Mouse (Mus musculus): ENCODE results near the gene Socs2. TPM values are rescaled to one million over a fixed set of nuclear protein-coding genes. Genes with fewer than 3 reads are reported as not detected.

The Socs2 gene
- polyA plus RNA-seq, 1 experiment from 2014 or later: 141 TPM

DNA sequence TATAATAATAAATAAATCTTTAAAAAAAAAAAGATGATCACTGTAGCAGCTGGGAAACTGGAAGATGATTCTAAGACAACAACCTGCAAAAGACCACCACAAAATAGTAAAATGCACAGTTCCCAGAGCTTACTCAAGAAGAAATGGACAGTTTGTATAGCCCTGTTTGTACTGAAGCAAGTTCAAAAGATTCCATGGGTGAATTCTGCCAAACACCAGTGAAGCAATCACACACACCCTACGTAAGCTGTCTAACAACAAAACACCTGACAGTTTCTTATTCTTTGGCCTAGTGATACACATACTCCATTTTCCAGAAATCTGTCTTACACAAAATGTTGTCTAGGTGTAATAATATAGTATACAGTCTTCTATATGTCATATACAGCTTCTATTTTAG, 12.1 kb upstream of the Socs2 start:
- Histone ChIP-seq H3K27ac (ENCODE audit: low read depth, low read length) (no peak overlapping the region), H3K4me2 (ENCODE audit: low read depth, low read length) (no peak overlapping the region), H3K4me3 (ENCODE audit: low read depth, low read length) (no peak overlapping the region), H3K9ac (replicated peaks; ENCODE audit: low read depth, low read length) (no peak overlapping the region), H3K9me3 (ENCODE audit: control insufficient read depth, low read length) (no peaks in the 10 kb centered on the region), H3K4me1 (ENCODE audit: control insufficient read depth, insufficient read depth, low read length) (no peaks in the 10 kb centered on the region), H3K36me3 (ENCODE audit: control insufficient read depth, insufficient read depth, low read length) (no peaks in the 10 kb centered on the region), H3K27me3 (ENCODE audit: control insufficient read depth, insufficient read depth, low read length) (no peaks in the 10 kb centered on the region)
- no peak for ATAC-seq (ENCODE audit: low read depth)
- 97% methylated on average over 1 of the region's 1 CpGs for WGBS

DNA sequence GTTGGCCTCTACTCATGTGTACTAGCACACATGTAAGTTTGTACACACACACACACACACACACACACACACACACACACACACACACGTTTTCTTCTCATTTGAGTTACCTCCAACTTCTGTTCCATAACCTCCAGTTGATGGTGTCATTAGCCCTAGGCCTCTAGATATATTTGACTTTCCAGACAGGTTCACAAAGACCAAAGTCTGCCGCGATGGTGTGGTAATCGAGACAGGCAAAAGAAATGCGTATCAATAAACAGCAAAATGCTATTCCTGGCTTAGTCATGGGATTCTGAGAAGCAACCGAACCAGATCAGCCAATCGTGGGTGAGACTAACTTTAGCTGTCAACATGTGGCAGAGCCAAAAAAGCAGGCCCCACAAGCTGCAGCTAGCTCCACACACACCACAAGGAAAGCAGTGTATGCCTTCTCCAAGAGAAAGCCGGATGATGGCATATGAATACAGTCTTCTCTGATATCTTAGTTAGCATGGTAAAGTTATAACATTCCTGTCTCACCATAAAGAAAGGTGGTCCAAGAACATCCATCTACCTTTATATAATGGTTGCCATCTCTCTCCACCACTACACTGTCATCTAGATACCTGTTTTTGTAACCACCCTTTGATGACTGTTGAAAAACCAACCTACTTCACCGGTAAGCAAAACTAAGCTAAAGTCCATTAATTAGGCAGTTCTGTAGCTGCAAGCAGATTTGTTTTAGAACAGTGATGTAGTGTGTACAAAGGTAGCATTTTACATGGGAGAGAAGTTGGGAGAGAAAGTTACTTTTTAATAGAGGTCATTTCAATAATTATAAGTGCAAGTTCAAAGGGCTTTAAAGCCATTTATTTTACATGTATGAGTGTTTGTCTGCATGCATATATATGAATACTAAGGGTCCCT, 9.5 kb upstream of the Socs2 start:
- H3K4me3 ChIP-seq (ENCODE audit: low read depth, low read length): no peak overlapping the region
- no peaks in the 10 kb centered on the region for H3K36me3 ChIP-seq (ENCODE audit: control insufficient read depth, insufficient read depth, low read length)
- H3K27ac ChIP-seq (ENCODE audit: low read depth, low read length): no peak overlapping the region
- H3K9me3 ChIP-seq (ENCODE audit: control insufficient read depth, low read length): no peaks in the 10 kb centered on the region
- no peaks in the 10 kb centered on the region for H3K4me1 ChIP-seq (ENCODE audit: control insufficient read depth, insufficient read depth, low read length)
- no peaks in the 10 kb centered on the region for H3K27me3 ChIP-seq (ENCODE audit: control insufficient read depth, insufficient read depth, low read length)
- no peak overlapping the region for H3K9ac ChIP-seq (replicated peaks; ENCODE audit: low read depth, low read length)
- WGBS: 92% methylated on average over 9 of the region's 9 CpGs
- no peak for ATAC-seq (ENCODE audit: low read depth)
- no peak overlapping the region for H3K4me2 ChIP-seq (ENCODE audit: low read depth, low read length)

DNA sequence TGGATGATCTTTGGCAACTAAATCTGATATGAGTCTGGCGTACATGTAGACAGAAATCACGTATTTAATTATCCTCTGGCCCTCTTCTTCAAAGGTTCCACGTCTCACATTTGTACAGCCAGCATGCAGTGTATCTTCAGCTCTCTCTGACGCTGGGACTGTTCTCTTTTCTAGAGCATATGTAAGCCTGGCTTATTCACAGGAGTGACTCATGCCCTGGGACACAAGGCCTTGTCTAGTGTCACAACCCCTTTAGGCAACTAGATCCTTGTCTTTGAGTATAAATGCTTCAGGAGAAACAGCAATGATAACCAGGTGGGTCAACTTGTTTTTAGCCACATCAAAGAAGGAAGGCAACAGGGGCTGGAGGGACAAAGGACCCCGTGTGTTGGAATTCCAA, 5.7 kb upstream of the Socs2 start:
- ATAC-seq (ENCODE audit: low read depth): no peak
- H3K9ac ChIP-seq (replicated peaks; ENCODE audit: low read depth, low read length): no peak overlapping the region
- H3K4me3 ChIP-seq (ENCODE audit: low read depth, low read length): no peak overlapping the region
- H3K36me3 ChIP-seq (ENCODE audit: control insufficient read depth, insufficient read depth, low read length): no peaks in the 10 kb centered on the region
- no peaks in the 10 kb centered on the region for H3K27me3 ChIP-seq (ENCODE audit: control insufficient read depth, insufficient read depth, low read length)
- no peak overlapping the region for H3K4me2 ChIP-seq (ENCODE audit: low read depth, low read length)
- no peak overlapping the region for H3K27ac ChIP-seq (ENCODE audit: low read depth, low read length)
- no peaks in the 10 kb centered on the region for H3K4me1 ChIP-seq (ENCODE audit: control insufficient read depth, insufficient read depth, low read length)
- WGBS: 92% methylated on average over 5 of the region's 5 CpGs
- no peaks in the 10 kb centered on the region for H3K9me3 ChIP-seq (ENCODE audit: control insufficient read depth, low read length)

GRCm38 (mm10) chr10:95420284-95420683, 3.3 kb upstream of the Socs2 start:
- H3K36me3 ChIP-seq (ENCODE audit: control insufficient read depth, insufficient read depth, low read length): no peaks in the 10 kb centered on the region
- no peak overlapping the region for H3K9ac ChIP-seq (replicated peaks; ENCODE audit: low read depth, low read length)
- 74% methylated on average over 10 of the region's 10 CpGs for WGBS
- no peaks in the 10 kb centered on the region for H3K9me3 ChIP-seq (ENCODE audit: control insufficient read depth, low read length)
- no peak overlapping the region for H3K27ac ChIP-seq (ENCODE audit: low read depth, low read length)
- no peaks in the 10 kb centered on the region for H3K27me3 ChIP-seq (ENCODE audit: control insufficient read depth, insufficient read depth, low read length)
- 0 out of 2 replicates have a peak, but pooled peaks cover 4% of the 10 kb centered on the region for H3K4me1 ChIP-seq (ENCODE audit: control insufficient read depth, insufficient read depth, low read length)
- ATAC-seq (ENCODE audit: low read depth): no peak
- H3K4me2 ChIP-seq (ENCODE audit: low read depth, low read length): no peak overlapping the region
- no peak overlapping the region for H3K4me3 ChIP-seq (ENCODE audit: low read depth, low read length)

- H3K27ac ChIP-seq (ENCODE audit: low read depth, low read length): no peak overlapping the region
- no peak for ATAC-seq (ENCODE audit: low read depth)
- no peaks in the 10 kb centered on the region for H3K36me3 ChIP-seq (ENCODE audit: control insufficient read depth, insufficient read depth, low read length)
- no peak overlapping the region for H3K9ac ChIP-seq (replicated peaks; ENCODE audit: low read depth, low read length)
- no peak overlapping the region for H3K4me2 ChIP-seq (ENCODE audit: low read depth, low read length)
- H3K27me3 ChIP-seq (ENCODE audit: control insufficient read depth, insufficient read depth, low read length): no peaks in the 10 kb centered on the region
- H3K4me1 ChIP-seq (ENCODE audit: control insufficient read depth, insufficient read depth, low read length): 0 out of 2 replicates have a peak, but pooled peaks cover 4% of the 10 kb centered on the region
- 94% methylated on average over 3 of the region's 3 CpGs for WGBS
- no peak overlapping the region for H3K4me3 ChIP-seq (ENCODE audit: low read depth, low read length)
- H3K9me3 ChIP-seq (ENCODE audit: control insufficient read depth, low read length): no peaks in the 10 kb centered on the region
Observed at GRCm38 (mm10) chr10:95419726-95420125, 2.7 kb upstream of the Socs2 start.

DNA sequence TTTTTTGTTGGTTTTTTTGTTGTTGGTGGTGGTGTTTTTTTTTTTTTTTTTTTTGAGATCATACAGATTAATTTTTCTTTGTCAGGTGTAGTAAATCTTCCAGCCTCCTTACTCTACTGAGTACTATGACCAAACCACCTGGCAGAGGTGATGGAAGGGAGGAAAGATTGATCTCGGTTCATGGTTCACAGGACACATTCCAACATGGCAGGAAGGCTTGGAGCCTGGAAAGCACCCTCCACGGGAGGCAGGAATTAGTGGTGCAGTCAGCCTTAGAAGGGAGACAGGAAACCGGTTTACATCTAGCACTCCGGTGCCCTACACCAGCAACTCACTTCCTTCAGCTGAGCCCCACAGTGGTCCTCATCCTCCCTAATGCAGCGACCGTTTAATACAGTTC, 1.7 kb upstream of the Socs2 start:
- no peak overlapping the region for H3K27ac ChIP-seq (ENCODE audit: low read depth, low read length)
- WGBS: 66% methylated on average over 6 of the region's 6 CpGs
- H3K27me3 ChIP-seq (ENCODE audit: control insufficient read depth, insufficient read depth, low read length): no peaks in the 10 kb centered on the region
- H3K9me3 ChIP-seq (ENCODE audit: control insufficient read depth, low read length): no peaks in the 10 kb centered on the region
- H3K4me2 ChIP-seq (ENCODE audit: low read depth, low read length): no peak overlapping the region
- no peak for ATAC-seq (ENCODE audit: low read depth)
- peaks cover 11% of the 10 kb centered on the region; the same call in 1 of the 2 replicates for H3K4me1 ChIP-seq (ENCODE audit: control insufficient read depth, insufficient read depth, low read length)
- no peak overlapping the region for H3K9ac ChIP-seq (replicated peaks; ENCODE audit: low read depth, low read length)
- H3K36me3 ChIP-seq (ENCODE audit: control insufficient read depth, insufficient read depth, low read length): no peaks in the 10 kb centered on the region
- no peak overlapping the region for H3K4me3 ChIP-seq (ENCODE audit: low read depth, low read length)

DNA sequence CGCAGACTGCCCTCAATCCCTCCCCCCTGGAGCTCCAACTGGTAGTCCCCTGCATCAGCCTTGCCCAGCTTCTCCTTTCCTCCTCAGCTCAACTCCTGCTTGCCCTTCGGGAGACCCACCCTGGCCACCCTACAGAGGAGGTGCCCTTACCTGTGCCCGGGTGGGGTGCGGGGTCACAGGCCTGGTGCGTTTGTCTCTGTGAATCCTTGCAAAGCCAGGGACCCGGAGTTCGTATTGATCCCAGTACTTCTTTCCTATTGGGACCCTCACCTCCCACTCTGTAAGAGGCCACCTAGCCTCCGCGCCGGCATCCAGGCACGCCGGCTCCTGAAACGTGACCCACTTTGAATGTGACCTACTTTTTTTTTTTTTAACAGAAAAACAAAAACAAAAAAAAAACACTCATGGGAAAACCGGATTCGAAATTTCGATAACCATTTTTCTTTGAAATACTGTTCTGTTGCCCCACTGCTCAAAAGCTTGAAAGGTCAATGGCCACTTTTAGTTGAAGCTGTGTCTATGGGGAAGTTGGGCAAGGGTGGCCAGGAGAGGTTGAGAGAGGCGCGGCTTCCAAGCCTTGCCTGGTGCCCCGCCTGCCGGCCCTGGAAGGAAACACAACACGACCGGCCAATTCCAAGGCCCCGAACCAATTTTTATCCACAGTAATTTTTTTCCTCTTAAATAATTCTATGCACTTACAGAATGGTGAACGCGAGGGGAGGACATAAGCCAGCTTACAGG, 686 bp upstream of the Socs2 start:
- peak overlapping the region; percentile 77 for H3K4me2 ChIP-seq (ENCODE audit: low read depth, low read length)
- WGBS: under 1% methylated on average over 25 of the region's 25 CpGs
- peak; percentile 7 for ATAC-seq (ENCODE audit: low read depth)
- no peaks in the 10 kb centered on the region for H3K36me3 ChIP-seq (ENCODE audit: control insufficient read depth, insufficient read depth, low read length)
- H3K4me3 ChIP-seq (ENCODE audit: low read depth, low read length): peak overlapping the region; percentile 84
- H3K9me3 ChIP-seq (ENCODE audit: control insufficient read depth, low read length): no peaks in the 10 kb centered on the region
- H3K4me1 ChIP-seq (ENCODE audit: control insufficient read depth, insufficient read depth, low read length): peaks cover 12% of the 10 kb centered on the region; the same call in 1 of the 2 replicates
- peak overlapping the region; percentile 91 for H3K27ac ChIP-seq (ENCODE audit: low read depth, low read length)
- H3K9ac ChIP-seq (replicated peaks; ENCODE audit: low read depth, low read length): peak overlapping the region; percentile 28; the same call in 1 of the 2 replicates
- H3K27me3 ChIP-seq (ENCODE audit: control insufficient read depth, insufficient read depth, low read length): no peaks in the 10 kb centered on the region

GRCm38 (mm10) chr10:95416361-95416684, 657 bp downstream of the Socs2 start:
- Histone ChIP-seq H3K27me3 (ENCODE audit: control insufficient read depth, insufficient read depth, low read length) (no peaks in the 10 kb centered on the region), H3K4me2 (ENCODE audit: low read depth, low read length) (peak overlapping the region; percentile 77), H3K27ac (ENCODE audit: low read depth, low read length) (peak overlapping the region; percentile 91), H3K36me3 (ENCODE audit: control insufficient read depth, insufficient read depth, low read length) (no peaks in the 10 kb centered on the region), H3K4me1 (ENCODE audit: control insufficient read depth, insufficient read depth, low read length) (peaks cover 12% of the 10 kb centered on the region; the same call in 1 of the 2 replicates), H3K4me3 (ENCODE audit: low read depth, low read length) (peak overlapping the region; percentile 84), H3K9me3 (ENCODE audit: control insufficient read depth, low read length) (no peaks in the 10 kb centered on the region), H3K9ac (replicated peaks; ENCODE audit: low read depth, low read length) (peak overlapping the region; percentile 92)
- ATAC-seq (ENCODE audit: low read depth): peak; percentile 35
- 0% methylated on average over 18 of the region's 34 CpGs for WGBS

All from neural tube, embryonic 14.5 days (tissue).